ENCODE assay signal across 20 mouse cellular contexts in genomic region chr19:53013744-53014143, GRCm38 (mm10). TPM values are rescaled to one million over a fixed set of nuclear protein-coding genes. Genes with fewer than 3 reads are reported as not detected.
DNase-seq lines count a peak whose midpoint lies in the region; TF ChIP-seq lines count a peak whose summit lies in the region.
"Had no signal": no experiment of that assay in that cellular context is flagged by ENCODE, and none has a peak within 500 bp of the region (broad histone marks: within the 10 kb centered on the region; RNA-seq: fewer than 3 reads in every experiment).

No protein-coding gene starts in this region.

- H3K4me1 ChIP-seq in testis, adult 2 months (ENCODE audit: control insufficient read depth, insufficient read depth, low read length) = peaks cover 15% of the 10 kb centered on the region

- H3K36me3 ChIP-seq in testis, adult 2 months (ENCODE audit: control insufficient read depth, insufficient read depth, low read length) = no peaks in the 10 kb centered on the region

- no peak for TF ChIP-seq CTCF in testis, adult 2 months (IDR thresholded peaks at IDR 0.05; ENCODE audit: control insufficient read depth, insufficient read depth, insufficient replicate concordance, low read depth, low read length)

- H3K27ac ChIP-seq in testis, adult 2 months (ENCODE audit: control insufficient read depth, insufficient read depth, low read depth, low read length) = 0 out of 2 replicates have a peak overlapping the region, but pooled peaks have one; percentile 5
- H3K27ac ChIP-seq: hindbrain, embryonic 13.5 days had no signal

- intact Hi-C loops in heart, postnatal 25 days (cut with DNase I) = loop anchor here (5.0 to 10.0 kb wide), 2 partner anchors 111 to 214 kb away; no protein-coding TSS in a partner anchor
- intact Hi-C loops in left cerebral cortex, postnatal 25 days (cut with DNase I) = no loop called here

- TF ChIP-seq POLR2A in testis, adult 2 months (IDR thresholded peaks at IDR 0.05; ENCODE audit: control insufficient read depth, low read depth, low read length) = no peak

- no peak overlapping the region for H3K4me3 ChIP-seq in testis, adult 2 months (ENCODE audit: control insufficient read depth, low read depth, low read length)
- H3K4me3 ChIP-seq: erythroblast, embryonic 14.5 days; hindbrain, embryonic 13.5 days; intestine, embryonic 15.5 days; stomach, embryonic 15.5 days had no signal

- no peaks in the 10 kb centered on the region for H3K27me3 ChIP-seq in testis, adult 2 months (ENCODE audit: control insufficient read depth, insufficient read depth, low read length)
- H3K27me3 ChIP-seq: hindbrain, embryonic 13.5 days; intestine, embryonic 15.5 days; stomach, embryonic 15.5 days had no signal

- DNase-seq in testis, postnatal 10 days (ENCODE audit: low spot score) = no peak
- DNase-seq in heart, adult 9 months (ENCODE audit: low spot score in 2 of 2) = peak; percentile 67 to 73
- peak; percentile 63 for DNase-seq in heart, postnatal 25 days (ENCODE audit: low spot score)
- DNase-seq in spleen, postnatal 36 days (ENCODE audit: low spot score in 2 of 2) = no peak
- DNase-seq in thymus, postnatal 10 days (ENCODE audit: low spot score in 2 of 2) = no peak
- DNase-seq in left cerebral cortex, postnatal 25 days (ENCODE audit: low spot score in 2 of 2) = no peak
- DNase-seq: cerebellum, adult 11-12 months; cerebellum, postnatal 36 days; forebrain, postnatal 0 days; layer of hippocampus, postnatal 36 days; lung, adult 2 months; lung, postnatal 4 days; midbrain, embryonic 14.5 days; spleen, adult 18-20 months; thymus, postnatal 25 days had no signal

RNA-seq across cellular contexts. Expression of gene Xpnpep1, which starts 26.3 kb away (rescaled TPM):
- polyA plus RNA-seq in testis, adult 2 months (2012; rRNA removed) = 138 and 141 TPM in 2 replicates
- 10 to 100 TPM; 80.0 to 90.6 TPM for total RNA-seq in heart, postnatal 25 days (2021)
- 10 to 100 TPM; 75.4 TPM for total RNA-seq in left cerebral cortex, postnatal 25 days (2021)

Comparison
In these comparisons a context has a peak if more than half of its experiments do, and no peak if none do; other contexts are left out.
1. DNase-seq: peak in heart, adult 9 months (2 of 2) and heart, postnatal 25 days (single experiment); none in testis, postnatal 10 days (single experiment), spleen, postnatal 36 days (0 of 2), thymus, postnatal 10 days (0 of 2) and left cerebral cortex, postnatal 25 days (0 of 2).